Mouse (Mus musculus): ENCODE data around the gene Gm20388. TPM values are rescaled to one million over a fixed set of nuclear protein-coding genes. Genes with fewer than 3 reads are reported as not detected.

Gene Gm20388
- total RNA-seq, 2 experiments from 2014 or later: 5.8 TPM; not detected in 1

- DNase-seq: no peak
Measured at GRCm38 (mm10) chr8:122306660-122307399, 2396.2 kb downstream of the Gm20388 start.

GRCm38 (mm10) chr8:122307836-122308235 lies 2397.2 kb downstream of the Gm20388 start:
- DNase-seq: no peak

- DNase-seq: no peak
Measured at GRCm38 (mm10) chr8:122309272-122309671, 2398.6 kb downstream of the Gm20388 start.

GRCm38 (mm10) chr8:122311115-122311514 lies 2400.5 kb downstream of the Gm20388 start:
- DNase-seq: no peak

- DNase-seq: no peak
Measured at GRCm38 (mm10) chr8:122312553-122312952, 2401.9 kb downstream of the Gm20388 start.

- DNase-seq: no peak
Measured at GRCm38 (mm10) chr8:122313310-122313709, 2402.7 kb downstream of the Gm20388 start.

- peak; percentile 65 for DNase-seq
Measured at GRCm38 (mm10) chr8:122314899-122315496, 2404.4 kb downstream of the Gm20388 start.

- no peak for DNase-seq
Measured at GRCm38 (mm10) chr8:122316402-122316801, 2405.8 kb downstream of the Gm20388 start.

GRCm38 (mm10) chr8:122317918-122318475 lies 2407.4 kb downstream of the Gm20388 start:
- DNase-seq: no peak

GRCm38 (mm10) chr8:122319045-122319707 lies 2408.5 kb downstream of the Gm20388 start:
- DNase-seq: no peak

- DNase-seq: no peak
Measured at GRCm38 (mm10) chr8:122319708-122320075, 2409.1 kb downstream of the Gm20388 start.

- DNase-seq: no peak
Measured at GRCm38 (mm10) chr8:122320541-122320940, 2409.9 kb downstream of the Gm20388 start.

- no peak for DNase-seq
Measured at GRCm38 (mm10) chr8:122321455-122321921, 2410.8 kb downstream of the Gm20388 start.

GRCm38 (mm10) chr8:122322126-122322525 lies 2411.5 kb downstream of the Gm20388 start:
- DNase-seq: no peak

- DNase-seq: no peak
Measured at GRCm38 (mm10) chr8:122322792-122323191, 2412.2 kb downstream of the Gm20388 start.

- peak; percentile 43 for DNase-seq
Measured at GRCm38 (mm10) chr8:122323951-122324402, 2413.3 kb downstream of the Gm20388 start.

GRCm38 (mm10) chr8:122325196-122325595 lies 2414.6 kb downstream of the Gm20388 start:
- no peak for DNase-seq

- DNase-seq: no peak
Measured at GRCm38 (mm10) chr8:122326114-122326542, 2415.5 kb downstream of the Gm20388 start.

GRCm38 (mm10) chr8:122329072-122329471 lies 2418.4 kb downstream of the Gm20388 start:
- DNase-seq: no peak

- DNase-seq: no peak
Measured at GRCm38 (mm10) chr8:122329553-122330239, 2419.1 kb downstream of the Gm20388 start.

GRCm38 (mm10) chr8:122330446-122331133 lies 2419.9 kb downstream of the Gm20388 start:
- no peak for DNase-seq

GRCm38 (mm10) chr8:122331134-122331523 lies 2420.5 kb downstream of the Gm20388 start:
- DNase-seq: peak; percentile 77

Measured in heart, postnatal 4 days (tissue).